Mouse (Mus musculus) kidney, embryonic 15.5 days (tissue): ENCODE measurements around the gene 4930433I11Rik. TPM values are rescaled to one million over a fixed set of nuclear protein-coding genes. Genes with fewer than 3 reads are reported as not detected.
"Not testable (repeated sequence)": the region's sequence is repeated elsewhere in the genome, so short reads cannot be mapped to it uniquely, and the experiment has no call there.

Experiments used
- ATAC-seq: fragments of 200-750 bp; cut with Nextera tagmentation; replicated peaks from 2 replicates; pipeline ENCODE4 v1.8.0; 2017; ENCODE audit warnings: moderate TSS enrichment; ENCODE audit not compliant: low FRiP score
- H3K27ac ChIP-seq: fragments of 300-500 bp; sonication (generic); 2 replicates; pipeline ENCODE4 v1.5.1; 2015; ENCODE audit warnings: mild to moderate bottlenecking, inconsistent platforms
- H3K27me3 ChIP-seq: fragments of 300-500 bp; sonication (generic); 2 replicates; pipeline ENCODE4 v1.6.1; 2015; ENCODE audit warnings: inconsistent platforms
- H3K36me3 ChIP-seq: fragments of 300-500 bp; sonication (generic); 2 replicates; pipeline ENCODE4 v1.6.1; 2015; ENCODE audit warnings: inconsistent platforms
- H3K4me1 ChIP-seq: fragments of 300-500 bp; sonication (generic); 2 replicates; pipeline ENCODE4 v1.6.1; 2015; ENCODE audit warnings: inconsistent platforms
- H3K4me2 ChIP-seq: fragments of 300-500 bp; sonication (generic); 2 replicates; pipeline ENCODE4 v1.6.1; 2015; ENCODE audit warnings: moderate library complexity, mild to moderate bottlenecking, inconsistent platforms
- H3K4me3 ChIP-seq: fragments of 300-500 bp; sonication (generic); replicated peaks from 2 replicates; pipeline ENCODE4 v1.5.1; 2015; ENCODE audit warnings: mild to moderate bottlenecking, inconsistent platforms
- H3K9ac ChIP-seq: fragments of 300-500 bp; sonication (generic); 2 replicates; pipeline ENCODE4 v1.6.1; 2015; ENCODE audit warnings: mild to moderate bottlenecking, inconsistent platforms
- H3K9me3 ChIP-seq: fragments of 300-500 bp; sonication (generic); replicated peaks from 2 replicates; pipeline ENCODE4 v1.6.1; 2016; ENCODE audit warnings: inconsistent platforms
- WGBS: fragments of 180-500 bp; shearing (Covaris S2); methylation state at CpG from one replicate; pipeline ENCODE4 v1.1.7; 2015; ENCODE audit warnings: mixed read lengths; 5-methylcytosine and 5-hydroxymethylcytosine counted together
- polyA plus RNA-seq: library from polyadenylated mRNA; unstranded; fragments of >200 nt; fragmentation: Nextera tagmentation; extraction: Ambion mirVana; gene quantifications from 2 replicates; pipeline ENCODE4 v1.2.1, GENCODE M21; 2015

4930433I11Rik gene
- not detected in 2 replicates for polyA plus RNA-seq

GRCm38 (mm10) chr7:40987243-40987642 is at the start of gene 4930433I11Rik:
Gene 4930433I11Rik (plus strand): TSS chr7:40987543.
- Histone ChIP-seq H3K27ac (no peak within 1 kb of the TSS), H3K36me3 (no peaks in the 10 kb centered on the region), H3K4me3 (no peak within 1 kb of the TSS), H3K4me1 (no peaks in the 10 kb centered on the region), H3K27me3 (no peaks in the 10 kb centered on the region), H3K9me3 (no peaks in the 10 kb centered on the region), H3K9ac (no peak within 1 kb of the TSS), H3K4me2 (no peak within 1 kb of the TSS)
- no peak for ATAC-seq
- 92% methylated on average over 1 of the region's 1 CpGs for WGBS

GRCm38 (mm10) chr7:40939371-40939770 is 48.0 kb upstream of the 4930433I11Rik start:
- Histone ChIP-seq H3K9ac (no peak overlapping the region), H3K9me3 (no peaks in the 10 kb centered on the region), H3K27me3 (no peaks in the 10 kb centered on the region), H3K27ac (no peak overlapping the region), H3K36me3 (no peaks in the 10 kb centered on the region), H3K4me1 (no peaks in the 10 kb centered on the region), H3K4me3 (no peak overlapping the region), H3K4me2 (no peak overlapping the region)
- no peak for ATAC-seq
- 84% methylated on average over 1 of the region's 1 CpGs for WGBS

- no peaks in the 10 kb centered on the region for H3K36me3 ChIP-seq
- no peaks in the 10 kb centered on the region for H3K9me3 ChIP-seq
- no peak overlapping the region for H3K9ac ChIP-seq
- no peak for ATAC-seq
- 64% methylated on average over 3 of the region's 3 CpGs for WGBS
- H3K4me1 ChIP-seq, result no peaks in the 10 kb centered on the region
- no peak overlapping the region for H3K4me3 ChIP-seq
- H3K27me3 ChIP-seq, result no peaks in the 10 kb centered on the region
- H3K27ac ChIP-seq, result no peak overlapping the region
- H3K4me2 ChIP-seq, result no peak overlapping the region
These were observed 45.0 kb upstream of the 4930433I11Rik start for GRCm38 (mm10) chr7:40942233-40942935.

GRCm38 (mm10) chr7:41032419-41032818 is 45.1 kb downstream of the 4930433I11Rik start, which contains the start of gene Gm4884:
Gene Gm4884 (plus strand): TSS chr7:41032719.
- H3K36me3 ChIP-seq, H3K27me3 ChIP-seq, H3K9ac ChIP-seq, H3K4me1 ChIP-seq, H3K27ac ChIP-seq, ATAC-seq, H3K4me3 ChIP-seq, H3K4me2 ChIP-seq, H3K9me3 ChIP-seq: not testable (repeated sequence)
- 81% methylated on average over 1 of the region's 1 CpGs for WGBS

GRCm38 (mm10) chr7:41044058-41044457 is 56.7 kb downstream of the 4930433I11Rik start:
- 70% methylated on average over 3 of the region's 3 CpGs for WGBS
- not testable (repeated sequence) for ATAC-seq, H3K4me1 ChIP-seq

More at GRCm38 (mm10) chr7:41044058-41044457, 56.7 kb downstream of the 4930433I11Rik start:
- H3K27ac ChIP-seq, H3K36me3 ChIP-seq, H3K9me3 ChIP-seq, H3K4me3 ChIP-seq, H3K4me2 ChIP-seq, H3K9ac ChIP-seq, H3K27me3 ChIP-seq: not testable (repeated sequence)

Other genes starting within 250 kb of the 4930433I11Rik start
- gene Vstm2b, start 89.2 kb upstream of the 4930433I11Rik start, polyA plus RNA-seq, result 5.8 and 7.8 TPM in 2 replicates
- gene Gm4884, start 45.2 kb downstream of the 4930433I11Rik start, polyA plus RNA-seq, result not detected in 2 replicates
- not detected in 2 replicates for gene Gm5592, start 166.3 kb downstream of the 4930433I11Rik start, polyA plus RNA-seq